Mouse (Mus musculus): ENCODE results near the gene 2610021A01Rik. TPM values are rescaled to one million over a fixed set of nuclear protein-coding genes. Genes with fewer than 3 reads are reported as not detected.
"Not testable (repeated sequence)": the region's sequence is repeated elsewhere in the genome, so short reads cannot be mapped to it uniquely, and the experiment has no call there.

2610021A01Rik gene
- polyA plus RNA-seq, 1 experiment from 2014 or later = 12.6 TPM

DNA sequence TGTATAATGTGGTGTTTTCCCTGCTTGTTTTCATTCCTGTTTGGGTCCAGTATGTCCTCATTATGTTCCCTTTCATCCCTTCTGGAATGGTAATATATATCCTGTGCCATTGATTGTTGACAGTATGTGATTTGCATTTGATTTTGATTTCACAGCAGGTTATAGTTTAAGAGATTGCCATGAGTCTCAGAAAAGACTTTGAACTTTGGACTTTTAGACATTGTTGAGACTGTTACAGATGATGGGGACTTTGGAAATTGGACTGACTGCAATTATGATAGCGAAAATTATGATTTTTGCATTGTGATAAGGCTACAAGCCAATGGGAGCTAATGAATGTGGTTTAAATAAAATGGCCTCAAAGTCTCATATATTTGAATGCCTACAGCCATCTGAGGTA, 17.2 kb downstream of the 2610021A01Rik start:
- H3K36me3 ChIP-seq (ENCODE audit: control insufficient read depth, insufficient read depth, low read length) = peaks cover 14% of the 10 kb centered on the region
- H3K9ac ChIP-seq (ENCODE audit: low read length); H3K9me3 ChIP-seq (ENCODE audit: control insufficient read depth, low read length); ATAC-seq (ENCODE audit: low read depth); H3K27me3 ChIP-seq (ENCODE audit: control insufficient read depth, insufficient read depth, low read depth, low read length); H3K4me3 ChIP-seq (ENCODE audit: low read length); H3K4me2 ChIP-seq (ENCODE audit: low read depth, low read length); H3K27ac ChIP-seq (ENCODE audit: low read length); H3K4me1 ChIP-seq (replicated peaks; ENCODE audit: control insufficient read depth, insufficient read depth, low read length): not testable (repeated sequence)
- WGBS = 93% methylated on average over 1 of the region's 1 CpGs

DNA sequence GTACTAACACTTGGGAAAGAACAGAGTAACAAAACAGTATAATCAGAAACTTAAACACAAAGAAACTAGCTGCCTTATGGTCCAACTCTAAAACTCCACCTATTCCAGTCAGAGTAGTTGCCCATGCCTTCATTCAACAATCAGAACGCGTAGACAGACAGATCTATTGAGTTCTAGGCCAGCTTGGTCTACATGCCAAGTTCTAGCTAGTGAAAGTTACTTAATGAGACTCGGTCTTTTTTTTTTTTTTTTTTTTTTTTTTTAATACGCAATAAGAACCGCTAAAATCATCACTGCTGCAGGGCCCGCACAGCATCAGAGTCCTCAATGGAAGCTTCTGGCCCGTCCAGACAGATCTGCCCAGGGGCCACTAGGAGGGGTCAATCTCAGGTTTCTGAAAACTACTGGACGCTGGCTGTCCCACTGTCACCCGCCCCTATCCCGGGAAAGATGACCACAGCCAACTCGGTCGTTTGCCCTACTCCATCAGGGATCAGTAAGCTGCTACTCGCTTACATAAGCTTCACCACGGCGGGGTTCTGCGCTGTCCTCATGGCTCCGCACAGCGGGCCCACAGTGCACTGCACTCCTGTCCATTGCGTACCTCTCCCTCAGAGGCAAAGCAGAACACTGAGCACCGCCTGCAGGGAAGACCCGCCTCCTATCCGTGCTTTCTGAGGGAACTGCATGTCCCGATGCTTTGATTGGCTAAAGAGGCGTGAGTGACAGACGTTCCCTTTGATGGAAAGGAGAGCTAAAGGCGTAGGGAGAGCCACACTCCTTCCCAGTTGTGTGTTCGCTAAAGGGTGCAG, 33.6 kb downstream of the 2610021A01Rik start, which contains the start of gene Zfp788:
Gene Zfp788, plus strand, starts transcription at position 795 of the 812 bp plus-strand sequence.
- Histone ChIP-seq H3K27me3 (ENCODE audit: control insufficient read depth, insufficient read depth, low read depth, low read length) (no peaks in the 10 kb centered on the region), H3K4me2 (ENCODE audit: low read depth, low read length) (peak within 1 kb of the TSS; percentile 75), H3K9me3 (ENCODE audit: control insufficient read depth, low read length) (no peaks in the 10 kb centered on the region; the same call in 1 of the 2 replicates), H3K36me3 (ENCODE audit: control insufficient read depth, insufficient read depth, low read length) (peaks cover 22% of the 10 kb centered on the region), H3K27ac (ENCODE audit: low read length) (peak within 1 kb of the TSS; percentile 92), H3K4me3 (ENCODE audit: low read length) (peak within 1 kb of the TSS; percentile 61), H3K9ac (ENCODE audit: low read length) (peak within 1 kb of the TSS; percentile 73), H3K4me1 (replicated peaks; ENCODE audit: control insufficient read depth, insufficient read depth, low read length) (peaks cover 8% of the 10 kb centered on the region)
- under 1% methylated on average over 27 of the region's 27 CpGs for WGBS
- ATAC-seq (ENCODE audit: low read depth) = peak; percentile 98

DNA sequence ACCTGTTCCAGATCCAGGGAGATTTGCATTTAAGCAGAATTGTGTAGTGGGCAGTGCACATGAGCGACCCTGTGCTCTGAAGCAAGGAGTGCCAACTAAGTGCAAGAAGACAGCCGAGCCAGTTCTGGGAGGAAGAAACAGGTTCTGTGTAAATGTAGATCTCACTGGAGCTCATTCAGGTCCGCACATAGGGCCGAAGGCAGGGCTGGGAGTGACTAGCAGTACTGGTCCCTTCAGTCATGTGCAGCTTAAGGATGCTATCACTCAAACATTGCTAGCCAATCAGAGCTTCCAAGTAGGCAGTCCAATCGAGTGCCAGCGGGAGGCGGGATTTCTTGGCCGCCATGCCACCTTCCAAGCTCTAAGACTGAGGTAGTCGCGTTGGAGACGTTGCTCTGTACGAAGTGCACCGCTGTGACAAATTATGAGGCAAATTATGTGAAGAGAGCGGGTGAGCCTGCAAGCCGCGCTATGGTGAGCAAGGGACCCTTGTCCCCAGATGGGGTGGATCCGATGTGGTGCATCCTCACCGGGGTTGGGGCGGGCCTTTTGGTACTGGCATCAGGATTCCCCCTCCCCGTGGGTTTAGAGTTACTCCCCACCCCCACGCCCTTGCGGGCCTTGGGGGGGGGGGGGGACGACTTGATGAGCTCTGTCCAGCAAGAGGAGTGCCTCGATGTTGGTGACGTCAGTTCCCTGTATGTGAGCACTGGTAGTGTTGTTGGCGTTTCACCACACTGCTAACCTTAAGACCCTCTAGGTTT, 34.4 kb downstream of the 2610021A01Rik start:
- under 1% methylated on average over 23 of the region's 26 CpGs for whole genome bisulfite sequencing
- ATAC-seq (ENCODE audit: low read depth) = peak; percentile 96
- Histone ChIP-seq H3K9me3 (ENCODE audit: control insufficient read depth, low read length) (no peaks in the 10 kb centered on the region; the same call in 1 of the 2 replicates), H3K27ac (ENCODE audit: low read length) (peak overlapping the region; percentile 92), H3K9ac (ENCODE audit: low read length) (peak overlapping the region; percentile 73), H3K27me3 (ENCODE audit: control insufficient read depth, insufficient read depth, low read depth, low read length) (no peaks in the 10 kb centered on the region), H3K4me3 (ENCODE audit: low read length) (peak overlapping the region; percentile 61), H3K4me2 (ENCODE audit: low read depth, low read length) (peak overlapping the region; percentile 75), H3K36me3 (ENCODE audit: control insufficient read depth, insufficient read depth, low read length) (peaks cover 21% of the 10 kb centered on the region), H3K4me1 (replicated peaks; ENCODE audit: control insufficient read depth, insufficient read depth, low read length) (peaks cover 8% of the 10 kb centered on the region)

DNA sequence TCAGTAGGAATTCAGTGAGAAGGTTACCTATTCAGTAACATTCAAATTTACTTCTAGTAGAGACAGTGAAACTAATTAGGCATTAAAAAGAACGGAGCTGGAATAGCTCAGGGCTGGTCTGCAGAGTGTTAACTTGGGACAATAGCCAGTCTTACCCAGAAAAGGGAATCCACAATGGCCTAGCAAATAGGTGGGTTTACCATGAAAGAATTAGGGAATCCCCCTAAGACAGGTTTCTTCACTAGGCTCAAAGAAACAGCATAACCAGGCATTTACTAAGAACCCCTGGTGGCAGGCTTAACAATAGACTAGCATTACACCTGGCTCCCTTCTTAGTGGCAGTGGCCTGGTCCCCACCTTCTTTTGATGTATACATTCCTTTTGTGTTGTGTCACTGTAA, 75.3 kb downstream of the 2610021A01Rik start:
- not testable (repeated sequence) for H3K27ac ChIP-seq (ENCODE audit: low read length); H3K27me3 ChIP-seq (ENCODE audit: control insufficient read depth, insufficient read depth, low read depth, low read length); H3K9me3 ChIP-seq (ENCODE audit: control insufficient read depth, low read length); H3K4me3 ChIP-seq (ENCODE audit: low read length); H3K9ac ChIP-seq (ENCODE audit: low read length); ATAC-seq (ENCODE audit: low read depth); H3K4me2 ChIP-seq (ENCODE audit: low read depth, low read length); H3K4me1 ChIP-seq (replicated peaks; ENCODE audit: control insufficient read depth, insufficient read depth, low read length); H3K36me3 ChIP-seq (ENCODE audit: control insufficient read depth, insufficient read depth, low read length)
- WGBS = 59% methylated on average over 1 of the region's 1 CpGs

Other genes with a start within 250 kb of the 2610021A01Rik start
- 13.3 and 14.4 TPM in 2 replicates for gene AI987944, start 205.9 kb upstream of the 2610021A01Rik start, polyA plus RNA-seq (2015; fragmentation: Nextera tagmentation; extraction: Ambion mirVana)
- 0.21 and 0.23 TPM in 2 replicates for gene Vmn2r57, start 150.5 kb upstream of the 2610021A01Rik start, polyA plus RNA-seq (2015; fragmentation: Nextera tagmentation; extraction: Ambion mirVana)
- 0.08 TPM in 2 replicates for gene Gm20449, start 99.8 kb upstream of the 2610021A01Rik start, polyA plus RNA-seq (2015; fragmentation: Nextera tagmentation; extraction: Ambion mirVana)
- 10.6 and 13.1 TPM in 2 replicates for gene AW146154, start 99.3 kb upstream of the 2610021A01Rik start, polyA plus RNA-seq (2015; fragmentation: Nextera tagmentation; extraction: Ambion mirVana)
- not detected in 2 replicates for gene Gm6871, start 25.6 kb upstream of the 2610021A01Rik start, polyA plus RNA-seq (2015; fragmentation: Nextera tagmentation; extraction: Ambion mirVana)
- 10.8 and 12.0 TPM in 2 replicates for gene Zfp788, start 34.0 kb downstream of the 2610021A01Rik start, polyA plus RNA-seq (2015; fragmentation: Nextera tagmentation; extraction: Ambion mirVana)

Data from lung, embryonic 16.5 days (tissue).